Mouse (Mus musculus): Measurements from ENCODE around the gene Ifna5. TPM values are rescaled to one million over a fixed set of nuclear protein-coding genes. Genes with fewer than 3 reads are reported as not detected.

Ifna5 gene
- polyA plus RNA-seq, 1 experiment from 2014 or later: not detected

DNA sequence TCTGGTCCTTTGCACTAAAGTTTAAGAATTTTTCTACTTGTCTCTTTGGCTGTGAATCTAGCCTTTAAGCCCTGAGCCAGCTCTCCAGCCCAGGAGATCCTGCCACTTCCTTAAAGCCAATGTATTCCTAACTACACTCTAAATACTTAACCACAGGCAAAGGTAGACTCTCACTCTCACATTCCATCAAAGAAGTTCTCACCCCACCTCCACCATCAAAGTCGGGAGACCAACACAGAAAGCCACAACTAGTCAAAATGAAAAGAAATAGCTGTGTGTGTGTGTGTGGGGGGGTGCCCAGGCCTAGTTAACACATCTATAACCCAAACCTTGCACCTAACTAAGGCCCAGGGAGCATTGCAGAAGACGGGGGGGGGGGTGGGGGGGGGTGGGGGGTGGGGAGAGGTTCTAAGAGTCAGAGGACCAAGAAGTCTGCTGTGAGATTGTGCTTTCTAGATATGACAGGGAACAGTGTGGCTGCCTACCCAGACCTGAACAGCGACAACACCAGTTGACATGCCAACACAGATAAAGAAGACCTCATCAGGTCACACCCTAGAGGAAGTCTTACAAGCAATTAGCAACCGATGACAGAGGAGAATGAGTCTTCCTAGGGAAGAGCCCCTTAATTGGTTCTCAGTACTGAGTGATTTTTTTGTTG lies 40.2 kb downstream of the Ifna5 start:
- no peaks in the 10 kb centered on the region for H3K4me1 ChIP-seq (ENCODE audit: control insufficient read depth, insufficient read depth, low read length)
- no peaks in the 10 kb centered on the region for H3K9me3 ChIP-seq (ENCODE audit: control insufficient read depth, low read length)
- peak; percentile 26; the same call in 1 of the 2 replicates for ATAC-seq
- no peaks in the 10 kb centered on the region for H3K36me3 ChIP-seq (ENCODE audit: control insufficient read depth, insufficient read depth, low read length)
- H3K27me3 ChIP-seq (replicated peaks; ENCODE audit: control insufficient read depth, insufficient read depth, low read length): no peaks in the 10 kb centered on the region
- no peak overlapping the region for H3K4me3 ChIP-seq (ENCODE audit: low read length)
- H3K9ac ChIP-seq (ENCODE audit: low read depth, low read length): no peak overlapping the region
- no peak overlapping the region for H3K4me2 ChIP-seq (ENCODE audit: low read depth, low read length)
- H3K27ac ChIP-seq (ENCODE audit: low read length): no peak overlapping the region
- 51% methylated on average over 4 of the region's 4 CpGs for WGBS

DNA sequence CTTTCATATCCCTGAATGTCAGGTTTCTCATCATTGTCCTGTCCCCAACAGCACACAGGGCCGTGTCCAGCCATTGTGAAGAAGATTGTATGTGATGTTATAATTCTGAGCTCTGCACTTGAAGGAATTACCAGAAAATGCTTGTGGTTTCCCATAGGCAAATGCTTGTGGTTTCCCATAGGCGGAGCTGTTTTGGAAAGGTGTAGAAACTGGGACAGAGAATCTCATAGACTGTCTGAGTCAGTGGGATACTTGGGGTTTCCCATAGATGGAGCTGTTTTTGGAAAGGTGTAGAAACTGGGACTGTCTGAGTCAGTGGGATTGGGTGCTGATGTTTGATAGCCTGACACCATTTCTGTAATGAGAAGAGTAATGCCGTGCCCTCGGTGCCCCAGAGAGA lies 41.2 kb downstream of the Ifna5 start:
- H3K27me3 ChIP-seq (replicated peaks; ENCODE audit: control insufficient read depth, insufficient read depth, low read length): no peaks in the 10 kb centered on the region
- H3K36me3 ChIP-seq (ENCODE audit: control insufficient read depth, insufficient read depth, low read length): no peaks in the 10 kb centered on the region
- H3K4me3 ChIP-seq (ENCODE audit: low read length): no peak overlapping the region
- no peaks in the 10 kb centered on the region for H3K9me3 ChIP-seq (ENCODE audit: control insufficient read depth, low read length)
- H3K4me2 ChIP-seq (ENCODE audit: low read depth, low read length): no peak overlapping the region
- H3K4me1 ChIP-seq (ENCODE audit: control insufficient read depth, insufficient read depth, low read length): no peaks in the 10 kb centered on the region
- WGBS: 80% methylated on average over 4 of the region's 4 CpGs
- no peak overlapping the region for H3K9ac ChIP-seq (ENCODE audit: low read depth, low read length)
- ATAC-seq: no peak
- no peak overlapping the region for H3K27ac ChIP-seq (ENCODE audit: low read length)

DNA sequence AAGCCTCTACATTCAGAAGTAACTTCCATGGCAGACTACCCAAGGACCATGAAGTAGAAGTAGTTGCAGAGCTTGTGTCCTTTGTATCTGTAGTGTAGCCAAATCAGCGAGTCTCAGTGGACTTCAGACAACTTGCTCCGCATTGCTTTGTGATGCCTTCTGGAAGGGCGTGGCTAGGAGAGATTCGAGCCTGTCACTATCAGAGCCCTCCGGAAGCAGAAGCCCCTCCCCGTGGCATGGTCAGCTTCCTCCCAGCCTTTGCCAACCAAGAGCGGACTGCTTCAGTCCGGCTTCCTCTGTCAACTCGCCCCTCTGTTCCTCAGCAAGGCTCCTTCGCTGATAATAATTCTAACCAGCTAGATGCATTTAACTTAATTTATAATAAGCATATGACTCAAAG lies 42.9 kb downstream of the Ifna5 start:
- 43% methylated on average over 10 of the region's 10 CpGs for WGBS
- Histone ChIP-seq H3K27me3 (replicated peaks; ENCODE audit: control insufficient read depth, insufficient read depth, low read length) (no peaks in the 10 kb centered on the region), H3K4me3 (ENCODE audit: low read length) (no peak overlapping the region), H3K36me3 (ENCODE audit: control insufficient read depth, insufficient read depth, low read length) (no peaks in the 10 kb centered on the region), H3K4me2 (ENCODE audit: low read depth, low read length) (no peak overlapping the region), H3K9me3 (ENCODE audit: control insufficient read depth, low read length) (no peaks in the 10 kb centered on the region), H3K9ac (ENCODE audit: low read depth, low read length) (no peak overlapping the region), H3K27ac (ENCODE audit: low read length) (no peak overlapping the region; the same call in 1 of the 2 replicates), H3K4me1 (ENCODE audit: control insufficient read depth, insufficient read depth, low read length) (no peaks in the 10 kb centered on the region)
- ATAC-seq: peak; percentile 68

GRCm38 (mm10) chr4:88878772-88879171 lies 43.4 kb downstream of the Ifna5 start:
- H3K27me3 ChIP-seq (replicated peaks; ENCODE audit: control insufficient read depth, insufficient read depth, low read length): no peaks in the 10 kb centered on the region
- WGBS: 60% methylated on average over 4 of the region's 4 CpGs
- H3K9me3 ChIP-seq (ENCODE audit: control insufficient read depth, low read length): no peaks in the 10 kb centered on the region
- H3K9ac ChIP-seq (ENCODE audit: low read depth, low read length): no peak overlapping the region
- no peaks in the 10 kb centered on the region for H3K4me1 ChIP-seq (ENCODE audit: control insufficient read depth, insufficient read depth, low read length)
- H3K36me3 ChIP-seq (ENCODE audit: control insufficient read depth, insufficient read depth, low read length): no peaks in the 10 kb centered on the region
- ATAC-seq: no peak
- no peak overlapping the region for H3K4me2 ChIP-seq (ENCODE audit: low read depth, low read length)
- H3K4me3 ChIP-seq (ENCODE audit: low read length): no peak overlapping the region
- H3K27ac ChIP-seq (ENCODE audit: low read length): no peak overlapping the region; the same call in 1 of the 2 replicates

GRCm38 (mm10) chr4:88880101-88880500 lies 44.8 kb downstream of the Ifna5 start, which contains the start of gene Ifne:
TSS of gene Ifne (minus strand) at chr4:88880201.
- no peak within 1 kb of the TSS for H3K4me2 ChIP-seq (ENCODE audit: low read depth, low read length)
- no peak for ATAC-seq
- H3K9ac ChIP-seq (ENCODE audit: low read depth, low read length): no peak within 1 kb of the TSS
- no peaks in the 10 kb centered on the region for H3K9me3 ChIP-seq (ENCODE audit: control insufficient read depth, low read length)
- H3K4me1 ChIP-seq (ENCODE audit: control insufficient read depth, insufficient read depth, low read length): no peaks in the 10 kb centered on the region
- no peak within 1 kb of the TSS for H3K27ac ChIP-seq (ENCODE audit: low read length)
- H3K27me3 ChIP-seq (replicated peaks; ENCODE audit: control insufficient read depth, insufficient read depth, low read length): no peaks in the 10 kb centered on the region
- no peaks in the 10 kb centered on the region for H3K36me3 ChIP-seq (ENCODE audit: control insufficient read depth, insufficient read depth, low read length)
- 84% methylated on average over 8 of the region's 8 CpGs for WGBS
- no peak within 1 kb of the TSS for H3K4me3 ChIP-seq (ENCODE audit: low read length)

Other genes starting within 250 kb of the Ifna5 start
- not detected in 2 replicates for gene Ifna9, start 243.1 kb upstream of the Ifna5 start, polyA plus RNA-seq (2015; fragmentation: Nextera tagmentation; extraction: Ambion mirVana)
- gene Ifna12, start 232.1 kb upstream of the Ifna5 start, polyA plus RNA-seq (2015; fragmentation: Nextera tagmentation; extraction: Ambion mirVana): not detected in 2 replicates
- gene C87499, start 201.1 kb upstream of the Ifna5 start, polyA plus RNA-seq (2015; fragmentation: Nextera tagmentation; extraction: Ambion mirVana): not detected in 2 replicates
- not detected in 2 replicates for gene Ifna13, start 191.1 kb upstream of the Ifna5 start, polyA plus RNA-seq (2015; fragmentation: Nextera tagmentation; extraction: Ambion mirVana)
- gene Ifna16, start 158.6 kb upstream of the Ifna5 start, polyA plus RNA-seq (2015; fragmentation: Nextera tagmentation; extraction: Ambion mirVana): not detected in 2 replicates
- not detected in 2 replicates for gene Ifna2, start 151.6 kb upstream of the Ifna5 start, polyA plus RNA-seq (2015; fragmentation: Nextera tagmentation; extraction: Ambion mirVana)
- not detected in 2 replicates for gene Ifnab, start 144.2 kb upstream of the Ifna5 start, polyA plus RNA-seq (2015; fragmentation: Nextera tagmentation; extraction: Ambion mirVana)
- gene Gm26566, start 113.7 kb upstream of the Ifna5 start, polyA plus RNA-seq (2015; fragmentation: Nextera tagmentation; extraction: Ambion mirVana): 0.62 and 1.4 TPM in 2 replicates
- 63.4 and 69.9 TPM in 2 replicates for gene Klhl9, start 113.1 kb upstream of the Ifna5 start, polyA plus RNA-seq (2015; fragmentation: Nextera tagmentation; extraction: Ambion mirVana)
- gene Gm13271, start 80.7 kb upstream of the Ifna5 start, polyA plus RNA-seq (2015; fragmentation: Nextera tagmentation; extraction: Ambion mirVana): not detected in 2 replicates
- gene Gm13283, start 75.4 kb upstream of the Ifna5 start, polyA plus RNA-seq (2015; fragmentation: Nextera tagmentation; extraction: Ambion mirVana): 0.21 TPM in 1 of 2 replicates, not detected in the other
- gene Gm13290, start 61.7 kb upstream of the Ifna5 start, polyA plus RNA-seq (2015; fragmentation: Nextera tagmentation; extraction: Ambion mirVana): 0.44 and 0.83 TPM in 2 replicates
- gene Gm13289, start 58.6 kb upstream of the Ifna5 start, polyA plus RNA-seq (2015; fragmentation: Nextera tagmentation; extraction: Ambion mirVana): not detected in 2 replicates
- gene Gm13272, start 55.7 kb upstream of the Ifna5 start, polyA plus RNA-seq (2015; fragmentation: Nextera tagmentation; extraction: Ambion mirVana): 0.28 TPM in 1 of 2 replicates, not detected in the other
- 0.11 TPM in 1 of 2 replicates, not detected in the other for gene Ifnz, start 53.4 kb upstream of the Ifna5 start, polyA plus RNA-seq (2015; fragmentation: Nextera tagmentation; extraction: Ambion mirVana)
- not detected in 2 replicates for gene Gm13276, start 49.8 kb upstream of the Ifna5 start, polyA plus RNA-seq (2015; fragmentation: Nextera tagmentation; extraction: Ambion mirVana)
- gene Gm13277, start 46.9 kb upstream of the Ifna5 start, polyA plus RNA-seq (2015; fragmentation: Nextera tagmentation; extraction: Ambion mirVana): not detected in 2 replicates
- not detected in 2 replicates for gene Gm13278, start 44.0 kb upstream of the Ifna5 start, polyA plus RNA-seq (2015; fragmentation: Nextera tagmentation; extraction: Ambion mirVana)
- gene Gm13275, start 41.0 kb upstream of the Ifna5 start, polyA plus RNA-seq (2015; fragmentation: Nextera tagmentation; extraction: Ambion mirVana): not detected in 2 replicates
- not detected in 2 replicates for gene Gm13279, start 38.1 kb upstream of the Ifna5 start, polyA plus RNA-seq (2015; fragmentation: Nextera tagmentation; extraction: Ambion mirVana)
- 0.47 and 0.53 TPM in 2 replicates for gene Gm13285, start 35.9 kb upstream of the Ifna5 start, polyA plus RNA-seq (2015; fragmentation: Nextera tagmentation; extraction: Ambion mirVana)
- not detected in 2 replicates for gene Gm13287, start 32.3 kb upstream of the Ifna5 start, polyA plus RNA-seq (2015; fragmentation: Nextera tagmentation; extraction: Ambion mirVana)
- not detected in 2 replicates for gene Gm13288, start 30.0 kb upstream of the Ifna5 start, polyA plus RNA-seq (2015; fragmentation: Nextera tagmentation; extraction: Ambion mirVana)
- not detected in 2 replicates for gene Ifna7, start 19.3 kb upstream of the Ifna5 start, polyA plus RNA-seq (2015; fragmentation: Nextera tagmentation; extraction: Ambion mirVana)
- gene Ifna11, start 15.6 kb upstream of the Ifna5 start, polyA plus RNA-seq (2015; fragmentation: Nextera tagmentation; extraction: Ambion mirVana): not detected in 2 replicates
- not detected in 2 replicates for gene Ifna6, start 8.1 kb upstream of the Ifna5 start, polyA plus RNA-seq (2015; fragmentation: Nextera tagmentation; extraction: Ambion mirVana)
- not detected in 2 replicates for gene Ifna4, start 6.3 kb downstream of the Ifna5 start, polyA plus RNA-seq (2015; fragmentation: Nextera tagmentation; extraction: Ambion mirVana)
- not detected in 2 replicates for gene Ifna1, start 14.6 kb downstream of the Ifna5 start, polyA plus RNA-seq (2015; fragmentation: Nextera tagmentation; extraction: Ambion mirVana)
- not detected in 2 replicates for gene Ifne, start 44.7 kb downstream of the Ifna5 start, polyA plus RNA-seq (2015; fragmentation: Nextera tagmentation; extraction: Ambion mirVana)